Mouse (Mus musculus) skeletal muscle tissue, adult 2 months (tissue): Measurements from ENCODE around the gene Dusp10.
A peak's percentile ranks its signal among the peaks of the same experiment; 100 is the strongest.

Experiments used
- DNase-seq: peaks from one replicate; pipeline ENCODE4 v3.0.0-alpha.2; 2012; ENCODE audit warnings: low read depth, low spot score

The Dusp10 gene

GRCm38 (mm10) chr1:184100927-184101749 is 88.0 kb downstream of the Dusp10 start:
- no peak for DNase-seq

GRCm38 (mm10) chr1:184101750-184102046 is 88.6 kb downstream of the Dusp10 start:
- DNase-seq, result no peak

- DNase-seq, result no peak
Observed at GRCm38 (mm10) chr1:184106832-184107231, 93.7 kb downstream of the Dusp10 start.

- DNase-seq, result no peak
Observed at GRCm38 (mm10) chr1:184107448-184107847, 94.3 kb downstream of the Dusp10 start.

GRCm38 (mm10) chr1:184108254-184108653 is 95.2 kb downstream of the Dusp10 start:
- no peak for DNase-seq

GRCm38 (mm10) chr1:184117586-184117985 is 104.5 kb downstream of the Dusp10 start:
- peak; percentile 17 for DNase-seq

GRCm38 (mm10) chr1:184117991-184118390 is 104.9 kb downstream of the Dusp10 start:
- no peak for DNase-seq

- no peak for DNase-seq
Observed at GRCm38 (mm10) chr1:184118586-184118985, 105.5 kb downstream of the Dusp10 start.
